Mouse (Mus musculus) kidney, adult 2 months (tissue): ENCODE measurements around the gene Fam213a.

ENCODE experiments used
- CTCF ChIP-seq: fragments of 200-500 bp; conservative IDR thresholded peaks from 2 replicates; pipeline ENCODE4 v1.5.1; 2011; ENCODE audit warnings: low read depth, mild to moderate bottlenecking, control low read depth, low read length, moderate library complexity, mixed read lengths; ENCODE audit not compliant: insufficient read depth, insufficient read length
- POLR2A ChIP-seq: fragments of 200-500 bp; IDR thresholded peaks from one replicate; pipeline ENCODE4 v1.6.1; 2011; ENCODE audit warnings: low read depth, low read length, control low read depth

- TF ChIP-seq POLR2A (no peak), CTCF (no peak)
These were observed 60.2 kb downstream of the Fam213a start for GRCm38 (mm10) chr14:40953381-40953780.
